Mouse (Mus musculus) gonadal fat pad, adult 2 months (tissue): ENCODE data around the gene Actr6. TPM values are rescaled to one million over a fixed set of nuclear protein-coding genes. Genes with fewer than 3 reads are reported as not detected.

Source experiments
- DNase-seq: peaks from one replicate; pipeline ENCODE4 v3.0.0-alpha.2; 2012; ENCODE audit warnings: low read depth
- polyA plus RNA-seq: library from polyadenylated mRNA; depleted of rRNA; stranded (reverse); fragments of >200 nt; gene quantifications from 2 replicates; pipeline ENCODE4 v1.2.3, GENCODE M21; 2012; rRNA removed

Actr6 gene
- 2.2 and 3.2 TPM in 2 replicates for polyA plus RNA-seq

DNA sequence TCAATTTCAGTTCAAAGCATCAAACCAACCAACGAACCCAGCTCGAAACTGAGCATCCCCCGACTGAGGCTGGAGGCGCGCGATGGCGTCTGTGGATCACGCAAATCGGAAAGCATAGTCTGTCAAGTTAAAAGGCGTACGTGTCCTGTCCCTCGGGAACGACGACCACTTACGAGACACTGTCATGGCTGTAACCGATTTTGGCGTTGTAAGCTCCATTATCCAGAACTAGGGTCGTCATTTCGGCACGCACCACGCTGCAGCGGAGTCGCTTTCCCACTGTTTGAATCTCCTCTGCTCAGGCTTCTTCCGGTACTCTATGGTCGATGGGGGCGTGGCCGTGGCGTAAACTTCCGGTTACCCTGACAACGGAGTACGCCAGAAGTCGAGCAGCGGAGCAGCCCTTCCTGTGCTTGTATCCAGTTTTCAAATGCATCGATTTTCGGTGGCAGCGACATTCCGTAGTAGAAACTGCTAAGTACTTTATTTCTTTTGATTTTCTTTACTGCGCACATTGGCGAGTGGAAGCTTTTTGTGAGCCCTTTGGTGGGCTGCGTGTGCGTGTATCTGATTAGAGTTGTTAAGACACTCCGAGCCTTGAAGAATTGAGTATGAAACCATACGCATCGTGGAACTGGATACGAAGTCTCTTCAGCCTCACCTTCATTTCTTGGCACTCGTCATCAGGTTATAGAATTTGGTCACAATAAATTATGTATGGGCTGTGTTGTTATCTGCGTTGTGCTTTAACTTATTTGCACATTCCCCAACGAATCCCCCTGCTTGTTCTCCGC is at the start of gene Actr6:
Gene Actr6 (minus strand): TSS at position 295 of the 794 bp plus-strand sequence.
- DNase-seq: no peak

GRCm38 (mm10) chr10:89776029-89776428 is 43.9 kb upstream of the Actr6 start:
- DNase-seq: no peak

DNA sequence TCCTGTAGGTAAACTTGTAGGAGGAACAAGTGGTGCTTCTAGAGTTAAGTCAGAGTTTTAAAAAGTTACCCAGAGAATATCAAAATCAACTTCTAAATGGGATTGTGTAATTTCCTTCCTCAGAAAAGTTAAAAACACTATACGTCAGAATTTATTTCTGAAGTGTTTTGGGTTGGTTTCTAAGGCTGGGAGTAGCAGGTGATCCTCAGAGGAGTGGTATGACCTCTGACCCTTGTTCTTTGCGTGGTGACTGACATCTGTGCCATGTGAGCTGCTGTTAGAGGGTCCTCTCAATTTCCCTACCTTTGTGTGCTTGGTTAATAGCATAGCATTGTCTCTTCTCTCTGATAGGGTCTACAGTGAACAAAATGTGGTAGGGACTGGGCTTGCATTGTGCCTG is 39.8 kb upstream of the Actr6 start:
- no peak for DNase-seq

GRCm38 (mm10) chr10:89769096-89769495 is 37.0 kb upstream of the Actr6 start:
- no peak for DNase-seq

GRCm38 (mm10) chr10:89768352-89769020 is 36.4 kb upstream of the Actr6 start:
- DNase-seq: no peak

- no peak for DNase-seq
Observed at GRCm38 (mm10) chr10:89765790-89766714, 34.0 kb upstream of the Actr6 start.

DNA sequence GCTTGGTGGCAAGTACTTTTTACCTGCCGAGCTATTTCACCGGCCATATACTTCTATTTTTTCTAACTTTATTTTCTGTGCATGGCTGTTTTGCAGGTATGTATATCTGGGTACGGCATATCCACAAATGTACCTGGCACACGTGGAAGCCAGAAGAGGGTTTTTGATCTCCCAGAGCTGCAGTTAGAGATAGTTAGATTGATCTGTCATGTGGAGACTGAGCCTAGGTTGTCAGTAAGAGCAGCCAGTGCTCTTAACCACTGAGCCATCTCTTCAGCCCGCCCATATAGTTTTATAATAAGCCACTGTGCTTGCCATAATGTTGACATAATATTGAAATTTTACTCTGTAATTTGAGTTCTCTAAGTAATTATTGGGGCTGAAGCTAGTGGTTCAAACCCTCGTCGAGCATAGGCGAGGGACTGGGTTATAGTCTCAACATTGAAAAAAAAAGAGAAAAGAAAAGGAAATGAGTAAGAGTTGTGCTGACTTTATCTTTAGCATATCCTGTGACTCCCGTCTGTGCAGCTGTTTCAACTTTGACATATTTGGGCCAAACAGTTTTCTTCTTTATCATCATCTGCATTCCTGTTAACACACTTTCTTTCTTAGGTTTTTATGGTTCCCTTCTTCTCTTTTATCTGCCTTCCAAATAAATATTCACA is 32.5 kb upstream of the Actr6 start:
- no peak for DNase-seq

DNA sequence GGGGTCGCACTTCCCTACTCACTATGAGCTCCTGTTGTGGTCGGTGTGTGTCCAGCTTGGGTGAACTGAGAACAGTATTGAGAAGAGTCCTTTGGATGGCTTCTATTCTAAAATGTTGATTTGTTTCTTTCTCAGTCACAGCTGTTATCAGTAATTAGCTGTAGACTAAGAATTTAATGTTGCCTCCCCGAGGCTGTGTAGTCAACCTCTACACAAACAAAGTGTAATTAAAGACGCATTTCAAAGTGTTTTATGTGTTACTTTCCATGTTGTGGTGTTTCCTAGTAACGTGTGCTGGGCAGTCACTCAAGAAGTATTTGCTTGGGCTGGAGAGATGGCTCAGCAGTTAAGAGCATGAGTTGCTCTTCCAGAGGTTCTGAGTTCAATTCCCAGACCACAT is 28.7 kb upstream of the Actr6 start:
- DNase-seq: no peak

- no peak for DNase-seq
Observed at GRCm38 (mm10) chr10:89755231-89755630, 23.1 kb upstream of the Actr6 start.

GRCm38 (mm10) chr10:89751069-89751468 is 19.0 kb upstream of the Actr6 start:
- DNase-seq: no peak

DNA sequence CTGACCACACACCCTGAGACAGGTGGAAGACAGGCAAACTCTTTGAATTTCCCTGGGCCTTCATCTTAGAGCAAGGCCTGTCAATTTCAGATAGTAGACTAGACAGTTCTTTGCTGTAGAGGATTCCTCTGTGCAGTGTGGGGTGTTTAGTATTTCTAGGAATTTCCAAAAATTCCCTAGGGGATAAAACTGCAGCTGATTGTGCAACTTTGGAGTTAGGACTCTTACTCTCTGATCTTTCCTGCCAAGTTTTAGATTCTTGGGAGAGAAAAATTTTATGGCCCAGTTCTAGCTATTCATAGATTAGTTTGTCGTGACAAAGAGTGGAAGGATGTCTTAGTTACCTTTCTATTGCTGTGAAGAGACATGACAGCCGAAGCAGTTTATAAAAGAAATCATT is 16.5 kb upstream of the Actr6 start:
- DNase-seq: no peak

DNA sequence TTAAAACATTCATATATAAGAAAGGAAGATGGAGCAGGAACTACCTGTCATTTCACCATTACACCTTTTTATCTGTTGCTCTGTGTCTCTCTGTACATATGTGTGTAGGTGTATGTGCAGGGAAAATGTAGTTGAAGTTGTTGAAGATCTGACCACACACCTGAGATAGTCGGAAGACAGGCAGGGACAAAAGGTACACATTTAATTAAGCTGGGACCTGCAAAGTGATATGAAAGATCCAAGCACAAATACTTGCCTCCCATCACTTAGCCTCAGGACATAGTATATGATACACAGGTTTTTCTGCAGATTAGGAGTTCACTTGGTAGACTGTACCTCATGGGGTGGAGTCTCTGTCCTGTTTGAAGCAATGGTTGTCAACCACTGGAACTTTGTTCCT is 15.8 kb upstream of the Actr6 start:
- DNase-seq: no peak

- DNase-seq: no peak
Observed at GRCm38 (mm10) chr10:89747221-89747905, 15.3 kb upstream of the Actr6 start.

- no peak for DNase-seq
Observed at GRCm38 (mm10) chr10:89746581-89746980, 14.5 kb upstream of the Actr6 start.

GRCm38 (mm10) chr10:89745666-89746020 is 13.5 kb upstream of the Actr6 start:
- no peak for DNase-seq

- no peak for DNase-seq
Observed at GRCm38 (mm10) chr10:89744871-89745665, 13.0 kb upstream of the Actr6 start, which contains the start of gene Uhrf1bp1l. Uhrf1bp1l (plus strand) TSS chr10:89744991.

DNA sequence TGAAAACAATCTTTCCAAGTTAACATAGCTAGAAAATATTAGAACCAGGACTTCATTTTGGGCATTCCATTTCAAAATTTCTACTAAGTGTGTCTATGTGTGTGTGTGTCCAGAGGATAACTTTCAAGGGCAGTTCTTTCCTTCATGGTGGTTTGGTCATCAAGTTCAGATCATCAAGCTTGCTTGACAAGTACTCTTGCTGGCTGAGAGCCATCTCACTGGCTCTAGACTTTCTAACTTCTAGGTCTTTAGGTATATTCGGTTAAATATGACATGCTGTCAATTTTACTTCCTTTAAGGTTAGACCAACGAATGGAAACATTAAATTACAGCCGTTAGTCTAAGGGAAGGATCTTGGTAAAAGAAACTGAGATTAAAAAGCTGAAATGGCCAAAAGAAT is 12.2 kb upstream of the Actr6 start:
- DNase-seq: no peak

DNA sequence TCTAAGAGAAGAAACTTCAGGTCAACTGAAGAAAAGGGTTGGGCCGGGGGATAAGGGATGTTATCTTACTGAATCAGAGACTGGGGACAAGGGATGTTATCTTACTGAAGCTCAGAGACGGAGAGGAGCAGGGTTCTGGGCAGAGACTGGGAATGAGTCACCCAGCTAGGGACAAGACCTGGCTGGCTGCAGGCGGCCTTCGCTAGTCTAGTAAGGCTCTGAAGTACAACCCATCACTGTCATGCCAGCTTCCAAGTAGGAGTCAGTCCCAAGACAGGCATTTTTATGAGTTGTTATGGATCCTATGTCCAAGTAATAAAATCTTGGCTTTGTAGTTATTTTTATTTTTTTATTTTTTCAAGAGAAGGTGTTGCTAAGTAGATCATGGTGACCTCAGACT is 11.2 kb upstream of the Actr6 start:
- DNase-seq: no peak

DNA sequence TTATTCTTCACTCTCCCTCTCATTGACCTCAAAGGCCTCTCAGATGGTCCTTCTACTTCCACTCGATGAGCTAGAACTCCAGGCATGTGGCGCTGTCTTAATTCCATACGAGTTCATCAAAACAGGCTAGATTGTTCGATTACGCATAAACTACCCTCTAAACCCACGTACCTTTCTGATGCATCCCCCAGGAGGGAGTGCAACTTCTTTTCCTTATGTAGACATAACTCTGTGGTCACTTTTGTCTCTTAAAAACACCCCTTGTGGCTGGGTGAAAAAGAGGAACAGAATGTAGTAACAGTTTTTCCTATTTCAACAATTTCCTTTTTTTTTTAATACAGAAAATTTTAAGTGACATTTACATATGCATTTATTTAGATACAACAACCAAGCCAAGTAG is 8.9 kb upstream of the Actr6 start:
- no peak for DNase-seq

GRCm38 (mm10) chr10:89739703-89740102 is 7.6 kb upstream of the Actr6 start:
- no peak for DNase-seq
